Mouse (Mus musculus): ENCODE data around the gene Matk.

GRCm38 (mm10) chr10:81247804-81248203 is 4.9 kb upstream of the Matk start:
- TF ChIP-seq TAL1 (IDR thresholded peaks at IDR 0.05; ENCODE audit: low read length) (no peak), GATA1 (IDR thresholded peaks at IDR 0.05; ENCODE audit: low read length) (no peak)

Measured in erythroblast, embryonic 14.5 days (primary cell).